Mouse (Mus musculus): ENCODE measurements at regions not wholly inside any gene's neighbourhood (a gene's known extent, or its start where the extent isn't known, plus 50 kb on each side); places are given as distances from the start of the nearest gene placed in this dataset.

DNA sequence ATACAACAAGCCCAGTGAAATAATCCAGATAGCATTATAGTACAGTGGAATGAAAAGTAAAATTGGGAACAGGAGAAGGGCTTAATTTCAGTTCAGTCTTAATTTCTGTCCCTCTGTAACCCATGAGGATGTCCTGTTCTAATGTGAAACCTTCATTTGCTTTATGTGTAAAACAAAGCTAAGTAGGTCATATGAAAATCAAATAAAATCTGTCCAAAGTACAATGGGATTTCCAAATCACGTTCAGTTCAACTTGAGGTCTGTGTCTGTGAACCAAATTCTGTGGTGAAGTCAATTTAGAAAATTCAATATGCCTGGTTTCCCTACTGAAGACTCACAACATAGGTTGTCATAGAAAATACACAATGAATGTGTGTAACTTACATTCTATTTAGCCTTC lies 74.4 kb upstream of the Dab2 start:
- DNase-seq = no peak

DNA sequence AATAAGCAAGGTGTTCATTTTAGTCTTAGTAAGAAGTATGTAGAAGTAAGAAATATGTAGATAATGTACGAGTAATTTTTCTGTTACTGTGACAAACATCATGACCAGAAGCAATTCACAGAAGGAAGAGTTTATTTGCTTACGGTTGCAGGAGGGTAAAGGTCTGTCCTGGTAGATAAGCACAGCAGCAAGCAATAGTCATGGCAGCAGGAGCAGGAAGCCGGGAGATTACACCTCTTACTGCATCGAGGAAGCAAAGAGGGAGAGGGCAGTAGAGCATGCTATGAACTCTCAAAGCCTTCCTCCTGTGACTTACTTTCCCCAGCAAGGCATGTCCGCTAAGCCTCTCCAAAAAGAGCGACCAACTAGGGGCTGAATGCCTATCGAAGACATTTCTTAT lies 69.0 kb upstream of the Dab2 start:
- DNase-seq = no peak

DNA sequence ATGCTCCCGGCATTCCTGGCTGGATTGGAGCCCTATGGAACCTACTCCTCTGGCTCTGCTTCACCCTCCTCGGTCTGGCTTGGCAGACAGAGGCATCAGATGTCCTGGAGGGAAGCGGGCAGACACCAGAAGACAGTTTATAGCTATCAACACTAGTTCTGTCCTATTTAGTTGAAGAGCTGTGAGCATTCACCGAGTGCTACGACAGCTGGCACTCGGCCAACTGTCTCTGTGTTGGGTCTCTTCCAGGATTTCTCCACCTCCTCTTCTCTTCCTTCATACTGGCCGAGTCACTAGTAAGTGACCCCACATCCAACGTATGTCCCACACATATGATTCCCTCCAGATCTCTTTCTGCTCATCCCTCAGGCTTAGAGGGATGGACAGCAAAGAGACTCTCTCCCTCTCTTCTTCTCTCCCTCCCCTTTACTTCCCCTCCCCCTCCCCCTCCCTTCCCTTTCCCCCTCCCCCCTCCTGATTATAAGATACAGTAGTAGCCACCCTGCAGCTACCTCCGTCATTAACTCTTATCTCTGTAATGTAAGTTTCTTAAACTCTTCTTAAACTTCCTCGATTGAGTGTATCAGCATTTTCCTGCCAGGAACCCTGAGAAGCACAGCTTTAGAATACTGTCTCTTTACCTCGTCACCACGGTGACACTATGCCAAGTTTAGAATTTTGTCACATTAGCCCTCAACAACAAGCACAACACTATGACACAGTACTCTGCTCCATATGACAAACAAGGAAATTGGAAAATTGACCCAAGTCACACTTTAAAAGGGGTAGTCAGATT lies 68.1 kb upstream of the Dab2 start:
- peak; percentile 31 to 45 for DNase-seq

GRCm38 (mm10) chr15:6233621-6234020 lies 66.0 kb upstream of the Dab2 start:
- DNase-seq = no peak

- DNase-seq = no peak
Observed at GRCm38 (mm10) chr15:6236583-6236982, 63.0 kb upstream of the Dab2 start.

GRCm38 (mm10) chr15:6237726-6238125 lies 61.9 kb upstream of the Dab2 start:
- DNase-seq = peak in 1 of 2 experiments; percentile 8

DNA sequence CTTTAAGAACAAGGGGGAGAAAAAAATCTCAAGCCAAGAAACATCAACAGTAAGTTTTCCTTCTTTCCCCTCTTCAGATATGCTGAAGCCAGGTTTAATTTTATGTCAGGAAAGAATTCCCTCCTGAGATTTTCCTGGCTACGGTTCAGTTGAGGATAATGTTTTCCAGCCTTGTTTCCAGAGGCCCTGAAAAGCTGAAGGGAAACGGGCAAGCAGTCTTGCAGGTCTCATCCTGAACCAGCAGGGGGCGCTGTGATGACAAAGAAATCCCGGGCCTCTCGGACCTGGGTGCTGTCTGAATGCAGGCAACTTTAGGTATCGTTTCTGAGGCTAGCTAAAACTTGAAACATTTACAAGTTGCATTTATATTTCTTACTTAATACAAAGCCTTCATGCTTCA lies 61.5 kb upstream of the Dab2 start:
- DNase-seq = peak; percentile 91

GRCm38 (mm10) chr15:6238755-6239154 lies 60.8 kb upstream of the Dab2 start:
- no peak for DNase-seq

- DNase-seq = peak; percentile 18 to 26
Observed at GRCm38 (mm10) chr15:6242132-6242531, 57.5 kb upstream of the Dab2 start.

- DNase-seq = peak; percentile 6 to 35
Observed at GRCm38 (mm10) chr15:6244401-6244800, 55.2 kb upstream of the Dab2 start.

DNA sequence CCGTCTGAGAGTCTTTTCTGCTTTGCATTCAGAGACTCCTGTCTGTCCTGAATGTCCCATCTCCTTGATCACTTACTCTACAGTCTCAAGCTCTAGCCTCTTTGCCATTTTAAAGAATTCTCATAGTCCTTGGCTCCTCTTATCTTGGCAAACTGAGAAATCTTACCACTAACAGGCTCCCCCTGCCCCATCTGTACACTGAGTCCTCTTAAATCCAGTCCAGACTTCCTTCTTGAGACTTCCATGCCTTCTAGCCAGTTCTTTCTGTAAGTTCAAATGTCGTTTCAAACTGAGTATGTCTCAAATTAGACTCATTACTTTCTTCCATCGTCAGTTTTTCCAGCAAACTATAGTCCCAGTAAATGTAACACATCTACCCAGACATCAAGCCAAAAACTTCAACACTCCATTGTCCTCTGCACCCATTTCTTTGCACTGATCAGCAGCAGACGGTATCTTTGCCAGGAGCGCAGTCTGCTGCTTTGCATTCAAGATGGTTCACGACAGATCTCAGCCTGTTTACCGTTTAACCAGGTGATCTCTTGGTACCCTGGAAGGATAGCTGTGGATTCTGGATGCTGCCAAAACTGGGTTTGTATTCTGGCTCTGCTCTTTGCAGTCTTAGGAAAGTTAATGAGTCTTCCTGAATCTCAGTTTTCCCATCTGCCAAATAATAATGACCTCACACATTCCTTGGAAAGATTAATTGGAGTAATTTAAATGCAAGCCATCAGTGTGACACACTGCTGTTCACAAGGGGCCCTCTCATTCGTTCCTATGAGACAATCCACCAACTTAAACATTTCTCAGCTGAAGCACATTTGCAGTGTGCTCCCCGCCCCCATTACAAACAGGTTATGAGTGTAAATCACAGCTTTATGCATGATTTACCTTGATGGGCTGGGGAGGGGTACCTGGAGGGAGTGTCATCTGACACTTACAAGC lies 53.4 kb upstream of the Dab2 start:
- no peak for DNase-seq

GRCm38 (mm10) chr15:6248470-6248869 lies 51.1 kb upstream of the Dab2 start:
- no peak for DNase-seq

All from kidney, postnatal 4 days (tissue).